Mouse (Mus musculus): ENCODE data around the gene Tubb2b. TPM values are rescaled to one million over a fixed set of nuclear protein-coding genes. Genes with fewer than 3 reads are reported as not detected.

Tubb2b gene
- polyA plus RNA-seq (2012; rRNA removed), result 0.46 and 2.1 TPM in 2 replicates

DNA sequence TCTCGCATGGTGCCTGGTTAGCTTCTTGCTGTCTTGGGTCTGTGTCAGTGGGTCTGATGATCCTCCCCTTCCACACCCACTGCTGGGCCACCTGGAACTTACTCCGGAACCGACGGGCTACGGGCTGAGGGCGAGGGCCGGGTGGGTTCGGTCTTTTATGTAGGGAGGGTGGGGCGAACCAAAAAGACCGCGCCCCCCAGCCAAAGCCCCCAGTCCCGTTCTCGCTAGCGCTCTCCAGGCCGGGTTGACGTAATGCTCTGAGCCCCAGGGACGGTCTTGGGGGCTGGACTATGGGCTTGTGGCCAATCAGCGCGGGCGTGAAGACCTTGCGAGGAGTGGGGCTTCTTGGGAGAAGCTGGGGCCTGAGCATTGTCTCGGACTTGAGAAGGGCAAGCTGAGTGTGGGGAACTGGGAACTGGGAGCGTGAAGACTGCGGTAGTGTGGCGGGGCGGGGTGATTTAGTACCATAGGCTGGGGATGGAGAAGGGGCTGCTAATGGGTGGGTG is at the start of gene Tubb2b:
Gene Tubb2b (minus strand): TSS at position 241 of the 506 bp plus-strand sequence.
- Histone ChIP-seq H3K4me3 (ENCODE audit: control insufficient read depth, low read depth, low read length) (peak within 1 kb of the TSS; percentile 39), H3K36me3 (ENCODE audit: control insufficient read depth, insufficient read depth, low read length) (no peaks in the 10 kb centered on the region), H3K27ac (ENCODE audit: control insufficient read depth, insufficient read depth, low read depth, low read length) (no peak within 1 kb of the TSS), H3K4me1 (ENCODE audit: control insufficient read depth, insufficient read depth, low read length) (peaks cover 19% of the 10 kb centered on the region), H3K27me3 (ENCODE audit: control insufficient read depth, insufficient read depth, low read length) (no peaks in the 10 kb centered on the region)
- TF ChIP-seq POLR2A (IDR thresholded peaks at IDR 0.05; ENCODE audit: control insufficient read depth, low read depth, low read length) (no peak), CTCF (IDR thresholded peaks at IDR 0.05; ENCODE audit: control insufficient read depth, insufficient read depth, insufficient replicate concordance, low read depth, low read length) (no peak)

- no peak for TF ChIP-seq CTCF (IDR thresholded peaks at IDR 0.05; ENCODE audit: control insufficient read depth, insufficient read depth, insufficient replicate concordance, low read depth, low read length)
- no peak for TF ChIP-seq POLR2A (IDR thresholded peaks at IDR 0.05; ENCODE audit: control insufficient read depth, low read depth, low read length)
- Histone ChIP-seq H3K4me3 (ENCODE audit: control insufficient read depth, low read depth, low read length) (no peak overlapping the region), H3K27ac (ENCODE audit: control insufficient read depth, insufficient read depth, low read depth, low read length) (no peak overlapping the region), H3K27me3 (ENCODE audit: control insufficient read depth, insufficient read depth, low read length) (no peaks in the 10 kb centered on the region), H3K4me1 (ENCODE audit: control insufficient read depth, insufficient read depth, low read length) (no peaks in the 10 kb centered on the region), H3K36me3 (ENCODE audit: control insufficient read depth, insufficient read depth, low read length) (no peaks in the 10 kb centered on the region)
These were observed 43.8 kb upstream of the Tubb2b start for GRCm38 (mm10) chr13:34174025-34174424.

DNA sequence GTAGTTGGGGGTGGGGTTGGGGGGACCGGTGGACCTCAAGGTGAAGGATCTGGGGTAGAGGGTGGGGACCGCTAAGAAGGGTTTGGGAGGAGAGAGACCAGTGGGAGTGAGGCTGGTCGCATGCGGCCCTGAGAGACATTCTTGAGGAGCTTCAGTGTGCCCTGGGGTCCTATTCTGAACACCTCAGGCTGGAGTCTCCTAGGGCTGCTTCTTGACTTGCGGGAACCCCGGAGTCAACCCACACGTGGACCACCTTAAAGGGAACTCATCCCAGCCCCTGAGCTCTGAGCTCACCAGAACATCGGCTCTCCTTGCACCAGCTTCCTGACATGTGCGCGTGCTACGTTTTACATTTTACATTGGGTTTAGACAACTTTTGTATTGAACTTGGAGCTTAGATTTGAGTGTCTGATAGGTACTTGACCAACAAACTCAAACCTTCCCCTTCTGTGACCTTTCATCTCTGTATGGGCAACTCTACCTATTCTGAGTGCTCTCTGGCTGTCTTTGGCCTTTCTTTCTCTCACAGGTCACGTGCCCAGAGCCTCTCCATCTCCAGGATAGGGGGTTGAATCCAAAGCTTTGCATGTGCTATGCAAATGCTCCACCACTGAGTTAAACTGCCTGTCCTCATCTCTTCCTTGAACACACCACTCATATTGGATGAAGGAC is 33.2 kb upstream of the Tubb2b start:
- H3K4me3 ChIP-seq (ENCODE audit: control insufficient read depth, low read depth, low read length), result peak overlapping the region; percentile 97

DNA sequence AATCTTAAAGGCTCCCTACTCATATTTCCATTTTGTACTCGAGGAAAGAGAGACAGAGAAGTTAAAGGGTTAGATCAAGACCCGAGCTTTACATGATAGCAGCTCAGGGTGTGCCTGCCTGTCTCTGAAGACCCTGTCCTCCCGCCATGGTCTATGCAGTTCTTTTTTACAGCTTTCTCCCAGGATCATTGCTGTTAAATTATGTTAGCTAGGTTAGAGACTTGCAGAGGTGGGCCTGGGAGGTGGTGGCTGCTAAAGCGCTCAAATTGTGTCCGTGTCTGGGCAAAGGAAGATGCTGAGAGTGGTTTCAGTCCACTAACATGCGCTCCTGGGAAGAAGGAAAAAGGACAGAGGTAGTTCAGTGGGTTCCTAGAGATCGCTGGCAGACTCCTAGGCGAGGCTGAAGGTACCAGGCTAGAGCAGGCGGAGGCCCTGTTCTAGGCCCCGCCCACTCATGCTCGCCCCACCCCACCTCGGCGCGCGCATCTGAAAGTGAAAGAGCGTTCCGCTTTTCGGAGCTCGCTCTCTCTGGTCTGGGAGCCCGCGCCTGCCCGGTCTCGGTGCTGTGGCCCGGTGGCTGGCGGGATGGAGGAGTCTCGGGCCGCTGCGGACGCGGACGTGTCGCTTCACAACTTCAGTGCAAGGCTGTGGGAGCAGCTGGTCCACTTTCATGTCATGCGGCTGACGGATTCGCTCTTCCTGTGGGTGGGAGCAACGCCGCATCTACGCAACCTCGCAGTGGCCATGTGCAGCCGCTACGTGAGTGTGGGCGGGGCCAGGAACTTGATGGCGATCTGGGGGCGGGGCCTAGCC is 32.4 kb upstream of the Tubb2b start, which contains the start of gene Psmg4:
Gene Psmg4 (plus strand): TSS at position 474 of the 813 bp plus-strand sequence.
- Histone ChIP-seq H3K4me1 (ENCODE audit: control insufficient read depth, insufficient read depth, low read length) (peaks cover 5% of the 10 kb centered on the region), H3K27ac (ENCODE audit: control insufficient read depth, insufficient read depth, low read depth, low read length) (peak within 1 kb of the TSS; percentile 78), H3K36me3 (ENCODE audit: control insufficient read depth, insufficient read depth, low read length) (no peaks in the 10 kb centered on the region), H3K27me3 (ENCODE audit: control insufficient read depth, insufficient read depth, low read length) (no peaks in the 10 kb centered on the region), H3K4me3 (ENCODE audit: control insufficient read depth, low read depth, low read length) (peak within 1 kb of the TSS; percentile 97)
- TF ChIP-seq POLR2A (IDR thresholded peaks at IDR 0.05; ENCODE audit: control insufficient read depth, low read depth, low read length), result peak; percentile 79
- no peak for TF ChIP-seq CTCF (IDR thresholded peaks at IDR 0.05; ENCODE audit: control insufficient read depth, insufficient read depth, insufficient replicate concordance, low read depth, low read length)

More for the DNA sequence above, 33.2 kb upstream of the Tubb2b start:
- no peak overlapping the region for H3K27ac ChIP-seq (ENCODE audit: control insufficient read depth, insufficient read depth, low read depth, low read length)
- H3K4me1 ChIP-seq (ENCODE audit: control insufficient read depth, insufficient read depth, low read length), result peaks cover 5% of the 10 kb centered on the region
- no peak for TF ChIP-seq POLR2A (IDR thresholded peaks at IDR 0.05; ENCODE audit: control insufficient read depth, low read depth, low read length)
- no peak for TF ChIP-seq CTCF (IDR thresholded peaks at IDR 0.05; ENCODE audit: control insufficient read depth, insufficient read depth, insufficient replicate concordance, low read depth, low read length)
- H3K27me3 ChIP-seq (ENCODE audit: control insufficient read depth, insufficient read depth, low read length), result no peaks in the 10 kb centered on the region
- H3K36me3 ChIP-seq (ENCODE audit: control insufficient read depth, insufficient read depth, low read length), result no peaks in the 10 kb centered on the region

DNA sequence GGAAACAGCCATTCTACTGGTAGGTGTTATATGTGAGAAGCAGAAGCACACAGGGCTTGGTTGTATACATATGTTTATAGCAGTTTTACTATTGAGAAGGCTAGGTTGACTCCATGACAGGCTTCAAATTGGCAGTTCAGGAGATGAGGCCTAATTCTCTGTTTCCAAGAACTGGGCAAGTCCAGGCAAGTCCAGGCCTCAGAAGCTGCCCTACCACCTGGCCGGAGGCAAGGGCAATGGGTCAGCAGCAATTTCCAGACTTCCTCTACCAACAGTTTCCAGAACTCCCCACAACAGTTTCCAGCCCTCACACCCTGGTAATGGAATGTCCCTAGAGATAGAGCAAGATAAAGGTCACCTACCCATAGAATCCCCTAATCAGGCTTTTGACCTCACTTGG is 29.7 kb upstream of the Tubb2b start:
- Histone ChIP-seq H3K4me1 (ENCODE audit: control insufficient read depth, insufficient read depth, low read length) (peaks cover 5% of the 10 kb centered on the region), H3K27me3 (ENCODE audit: control insufficient read depth, insufficient read depth, low read length) (no peaks in the 10 kb centered on the region), H3K4me3 (ENCODE audit: control insufficient read depth, low read depth, low read length) (no peak overlapping the region), H3K27ac (ENCODE audit: control insufficient read depth, insufficient read depth, low read depth, low read length) (no peak overlapping the region), H3K36me3 (ENCODE audit: control insufficient read depth, insufficient read depth, low read length) (no peaks in the 10 kb centered on the region)
- TF ChIP-seq CTCF (IDR thresholded peaks at IDR 0.05; ENCODE audit: control insufficient read depth, insufficient read depth, insufficient replicate concordance, low read depth, low read length) (no peak), POLR2A (IDR thresholded peaks at IDR 0.05; ENCODE audit: control insufficient read depth, low read depth, low read length) (no peak)

GRCm38 (mm10) chr13:34157596-34158157 is 27.4 kb upstream of the Tubb2b start:
- no peak overlapping the region for H3K4me3 ChIP-seq (ENCODE audit: control insufficient read depth, low read depth, low read length)
- TF ChIP-seq CTCF (IDR thresholded peaks at IDR 0.05; ENCODE audit: control insufficient read depth, insufficient read depth, insufficient replicate concordance, low read depth, low read length) (no peak), POLR2A (IDR thresholded peaks at IDR 0.05; ENCODE audit: control insufficient read depth, low read depth, low read length) (no peak)
- peaks cover 5% of the 10 kb centered on the region for H3K4me1 ChIP-seq (ENCODE audit: control insufficient read depth, insufficient read depth, low read length)
- no peaks in the 10 kb centered on the region for H3K36me3 ChIP-seq (ENCODE audit: control insufficient read depth, insufficient read depth, low read length)
- H3K27me3 ChIP-seq (ENCODE audit: control insufficient read depth, insufficient read depth, low read length), result no peaks in the 10 kb centered on the region
- H3K27ac ChIP-seq (ENCODE audit: control insufficient read depth, insufficient read depth, low read depth, low read length), result no peak overlapping the region

GRCm38 (mm10) chr13:34156840-34157185 is 26.5 kb upstream of the Tubb2b start:
- TF ChIP-seq CTCF (IDR thresholded peaks at IDR 0.05; ENCODE audit: control insufficient read depth, insufficient read depth, insufficient replicate concordance, low read depth, low read length) (no peak), POLR2A (IDR thresholded peaks at IDR 0.05; ENCODE audit: control insufficient read depth, low read depth, low read length) (no peak)
- no peak overlapping the region for H3K4me3 ChIP-seq (ENCODE audit: control insufficient read depth, low read depth, low read length)
- H3K27me3 ChIP-seq (ENCODE audit: control insufficient read depth, insufficient read depth, low read length), result no peaks in the 10 kb centered on the region
- H3K36me3 ChIP-seq (ENCODE audit: control insufficient read depth, insufficient read depth, low read length), result no peaks in the 10 kb centered on the region
- peaks cover 4% of the 10 kb centered on the region; the same call in 1 of the 2 replicates for H3K4me1 ChIP-seq (ENCODE audit: control insufficient read depth, insufficient read depth, low read length)
- no peak overlapping the region for H3K27ac ChIP-seq (ENCODE audit: control insufficient read depth, insufficient read depth, low read depth, low read length)
